In the genomic region with DNA sequence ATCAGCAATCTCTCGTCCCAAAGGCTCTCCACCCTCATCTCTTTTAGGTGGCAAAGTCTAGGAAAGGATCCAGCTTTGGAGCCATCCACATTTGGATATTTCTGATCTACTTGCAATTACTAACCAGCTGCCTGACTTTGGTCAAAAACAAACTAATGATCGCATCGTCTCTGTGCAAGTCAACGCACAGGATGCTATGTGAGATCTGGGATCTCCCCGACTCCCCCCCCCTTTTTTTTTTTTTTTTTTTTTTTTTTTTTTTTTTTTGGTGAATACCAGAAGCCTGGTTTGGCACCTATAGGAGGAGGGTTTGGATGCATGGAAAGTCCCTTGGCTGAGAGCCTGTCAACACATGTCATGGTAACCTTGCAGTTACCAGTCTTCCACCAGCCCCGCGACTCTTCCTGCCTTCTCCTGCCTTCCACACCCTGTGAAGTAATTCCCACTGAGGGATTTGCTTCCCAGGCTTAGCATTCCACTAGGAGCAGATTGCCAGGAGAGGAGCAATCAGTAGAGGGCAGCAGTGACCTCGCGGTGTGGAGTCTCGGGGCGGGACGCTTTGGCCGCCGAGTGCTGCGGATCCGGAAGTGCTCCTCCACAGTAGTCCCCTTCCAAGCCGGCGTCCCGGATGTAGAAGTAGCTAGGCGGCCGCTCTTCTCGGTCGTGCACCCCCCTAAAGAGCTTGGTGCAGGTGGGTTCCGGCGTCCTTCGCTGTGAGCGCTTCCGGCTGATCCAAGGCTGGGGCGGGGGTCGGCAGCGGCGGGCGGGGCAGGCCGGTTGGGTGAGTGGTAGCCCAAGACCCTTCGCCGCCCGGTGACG, we compare ENCODE assay signal across 7 mouse cellular contexts. TPM values are rescaled to one million over a fixed set of nuclear protein-coding genes. Genes with fewer than 3 reads are reported as not detected.
DNase-seq lines count a peak whose midpoint lies in the region; ATAC-seq lines count a peak whose summit lies in the region.

Pigc (plus strand) TSS at position 598 of the 819 bp plus-strand sequence.

- intact Hi-C loops in gastrocnemius, postnatal 36 days (cut with DNase I) = loop anchor here (5.0 kb wide), 1 partner anchor 91 kb away; the partner anchor contains the start of gene Suco
- intact Hi-C loops in left cerebral cortex, postnatal 25 days (cut with DNase I) = loop anchor here (2.0 to 5.0 kb wide), 2 partner anchors 92 to 836 kb away; partner anchors contain the start of genes Klhl20 and Suco

- peak within 1 kb of the TSS; percentile 64 for H3K4me3 ChIP-seq in intestine, embryonic 15.5 days (replicated peaks)
- H3K4me3 ChIP-seq in midbrain, embryonic 10.5 days = peak within 1 kb of the TSS; percentile 71

- H3K4me1 ChIP-seq in intestine, embryonic 15.5 days (replicated peaks) = peaks cover 7% of the 10 kb centered on the region
- peaks cover 18% of the 10 kb centered on the region for H3K4me1 ChIP-seq in midbrain, embryonic 10.5 days

- peak; percentile 94 for DNase-seq in adrenal gland, adult 2 months
- peak; percentile 89 for DNase-seq in embryo, embryonic 11.5 days (ENCODE audit: low read depth, low spot score)
- peak; percentile 84 to 93 for DNase-seq in gastrocnemius, postnatal 36 days
- DNase-seq in left cerebral cortex, postnatal 25 days (ENCODE audit: low spot score in 2 of 2) = peak; percentile 94 to 97
- DNase-seq in midbrain, embryonic 10.5 days (ENCODE audit: low spot score) = peak; percentile 95
- DNase-seq in right cerebral cortex, postnatal 4 days = peak; percentile 91

- no peaks in the 10 kb centered on the region for H3K9me3 ChIP-seq in intestine, embryonic 15.5 days
- H3K9me3 ChIP-seq in midbrain, embryonic 10.5 days (replicated peaks) = no peaks in the 10 kb centered on the region

- ATAC-seq in intestine, embryonic 15.5 days = peak; percentile 99

- peak within 1 kb of the TSS; percentile 81 for H3K27ac ChIP-seq in intestine, embryonic 15.5 days
- peak within 1 kb of the TSS; percentile 90 for H3K27ac ChIP-seq in midbrain, embryonic 10.5 days (replicated peaks)

- no peaks in the 10 kb centered on the region for H3K27me3 ChIP-seq in intestine, embryonic 15.5 days (replicated peaks)
- H3K27me3 ChIP-seq in midbrain, embryonic 10.5 days (ENCODE audit: low read depth, poor library complexity, severe bottlenecking) = no peaks in the 10 kb centered on the region

- WGBS in intestine, embryonic 15.5 days = 3% methylated on average over 38 of the region's 38 CpGs
- 4% methylated on average over 38 of the region's 38 CpGs for WGBS in midbrain, embryonic 10.5 days

- H3K36me3 ChIP-seq in intestine, embryonic 15.5 days = peaks cover 4% of the 10 kb centered on the region; the same call in 1 of the 2 replicates
- H3K36me3 ChIP-seq in midbrain, embryonic 10.5 days = peaks cover 4% of the 10 kb centered on the region; the same call in 1 of the 2 replicates

- peak within 1 kb of the TSS; percentile 63 for H3K4me2 ChIP-seq in intestine, embryonic 15.5 days (replicated peaks)

- H3K9ac ChIP-seq in intestine, embryonic 15.5 days = peak within 1 kb of the TSS; percentile 76

RNA-seq across cellular contexts. Expression of gene Pigc, which starts in this region (rescaled TPM):
- total RNA-seq in adrenal gland, adult 2 months (2021) = 10 to 100 TPM; 14.5 to 16.2 TPM
- 6.5 and 12.6 TPM in 2 replicates for polyA plus RNA-seq in adrenal gland, adult 2 months (2012; rRNA removed)
- total RNA-seq in gastrocnemius, postnatal 36 days (2021) = 10 to 100 TPM; 15.0 TPM
- 32.8 and 34.5 TPM in 2 replicates for polyA plus RNA-seq in intestine, embryonic 15.5 days (2015; fragmentation: Nextera tagmentation; extraction: Ambion mirVana)
- 10 to 100 TPM; 15.4 to 16.6 TPM for total RNA-seq in left cerebral cortex, postnatal 25 days (2021)
- 24.2 and 29.5 TPM in 2 replicates for polyA plus RNA-seq in midbrain, embryonic 10.5 days (2016; fragmentation: Nextera tagmentation; extraction: Ambion mirVana)

Comparison
In these comparisons a context has a peak if more than half of its experiments do, and no peak if none do; other contexts are left out.
1. Peak in every context shown above with its lines: DNase-seq, ATAC-seq, H3K4me3 ChIP-seq and H3K27ac ChIP-seq.